Mouse (Mus musculus) kidney, postnatal 4 days (tissue): ENCODE measurements at regions not wholly inside any gene's neighbourhood (a gene's known extent, or its start where the extent isn't known, plus 50 kb on each side); places are given as distances from the start of the nearest gene placed in this dataset.
A peak's percentile ranks its signal among the peaks of the same experiment; 100 is the strongest.

Experiments
- DNase-seq, 2 experiments: peaks; one replicate each; pipeline ENCODE4 v3.0.0; 2021; ENCODE audit warnings: mixed read lengths in 2 of 2

GRCm38 (mm10) chr13:110688796-110689195 is 293.9 kb downstream of the Plk2 start:
- no peak for DNase-seq

GRCm38 (mm10) chr13:110690501-110691255 is 295.8 kb downstream of the Plk2 start:
- peak; percentile 69 to 72 for DNase-seq

GRCm38 (mm10) chr13:110692696-110693095 is 297.9 kb downstream of the Plk2 start:
- no peak for DNase-seq

- no peak for DNase-seq
Observed at GRCm38 (mm10) chr13:110694876-110695275, 300.0 kb downstream of the Plk2 start.

- peak in 1 of 2 experiments; percentile 8 for DNase-seq
Observed at GRCm38 (mm10) chr13:110696549-110696948, 301.7 kb downstream of the Plk2 start.

- no peak for DNase-seq
Observed at GRCm38 (mm10) chr13:110704261-110704660, 309.4 kb downstream of the Plk2 start.

- no peak for DNase-seq
Observed at GRCm38 (mm10) chr13:110710847-110711246, 316.0 kb downstream of the Plk2 start.

GRCm38 (mm10) chr13:110712527-110712926 is 317.7 kb downstream of the Plk2 start:
- DNase-seq: peak; percentile 5 to 7

- DNase-seq: no peak
Observed at GRCm38 (mm10) chr13:110722170-110722569, 327.3 kb downstream of the Plk2 start.

GRCm38 (mm10) chr13:110722752-110723151 is 327.9 kb downstream of the Plk2 start:
- DNase-seq: no peak

GRCm38 (mm10) chr13:110724836-110725235 is 330.0 kb downstream of the Plk2 start:
- no peak for DNase-seq

- DNase-seq: no peak
Observed at GRCm38 (mm10) chr13:110725821-110726220, 331.0 kb downstream of the Plk2 start.

- peak; percentile 12 to 37 for DNase-seq
Observed at GRCm38 (mm10) chr13:110735511-110735910, 340.7 kb downstream of the Plk2 start.

GRCm38 (mm10) chr13:110741576-110742206 is 346.8 kb downstream of the Plk2 start:
- DNase-seq: no peak

- peak; percentile 23 to 52 for DNase-seq
Observed at GRCm38 (mm10) chr13:110747223-110747868, 352.5 kb downstream of the Plk2 start.

GRCm38 (mm10) chr13:110752746-110753145 is 357.9 kb downstream of the Plk2 start:
- no peak for DNase-seq

- DNase-seq: peak; percentile 8 to 26
Observed at GRCm38 (mm10) chr13:110754548-110754947, 359.7 kb downstream of the Plk2 start.

GRCm38 (mm10) chr13:110756877-110757276 is 362.0 kb downstream of the Plk2 start:
- no peak for DNase-seq

GRCm38 (mm10) chr13:110769210-110769609 is 374.4 kb downstream of the Plk2 start:
- no peak for DNase-seq

GRCm38 (mm10) chr13:110775251-110775650 is 380.4 kb downstream of the Plk2 start:
- no peak for DNase-seq

GRCm38 (mm10) chr13:110784162-110784785 is 389.4 kb downstream of the Plk2 start:
- DNase-seq: no peak

GRCm38 (mm10) chr13:110784822-110785221 is 390.0 kb downstream of the Plk2 start:
- no peak for DNase-seq

GRCm38 (mm10) chr13:110798313-110798712 is 403.5 kb downstream of the Plk2 start:
- DNase-seq: no peak
